Mouse (Mus musculus): ENCODE results near the gene Olfr311.

GRCm38 (mm10) chr11:58796850-58797249 is 42.2 kb upstream of the Olfr311 start:
- TF ChIP-seq POLR2A (IDR thresholded peaks at IDR 0.05; ENCODE audit: insufficient read depth, low read length) (no peak), CTCF (IDR thresholded peaks at IDR 0.05; ENCODE audit: low read depth, low read length) (no peak), EP300 (IDR thresholded peaks at IDR 0.05; ENCODE audit: insufficient read depth, low read depth, low read length) (no peak)

Data from ES-Bruce4 (cell line).